Mouse (Mus musculus): ENCODE measurements at regions not wholly inside any gene's neighbourhood (a gene's known extent, or its start where the extent isn't known, plus 50 kb on each side); places are given as distances from the start of the nearest gene placed in this dataset.

DNA sequence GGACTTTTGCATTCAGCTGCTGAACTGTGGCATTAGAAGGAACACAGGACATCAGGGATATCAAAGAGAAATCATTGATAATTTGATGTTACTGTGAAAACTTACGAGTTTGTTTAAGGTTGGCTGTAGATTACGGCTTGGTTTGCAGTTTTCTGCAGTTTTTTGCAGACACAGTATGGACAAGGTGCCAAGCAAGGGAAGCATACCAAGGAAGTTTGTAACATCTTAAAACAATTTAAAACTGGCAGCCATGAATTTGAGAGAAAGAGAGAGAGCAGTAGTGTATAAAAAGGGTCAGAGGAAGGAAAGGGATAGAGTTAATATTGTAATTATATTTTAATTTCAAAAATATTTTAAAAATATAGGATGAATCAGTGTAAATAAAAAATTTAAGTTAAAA lies 453.4 kb upstream of the Adamts5 start:
- DNase-seq (ENCODE audit: low read depth, low spot score): no peak
- no peak for TF ChIP-seq MAFK (IDR thresholded peaks at IDR 0.05; ENCODE audit: insufficient read depth, low read depth, low read length)
- no peak for TF ChIP-seq HCFC1 (IDR thresholded peaks at IDR 0.05; ENCODE audit: borderline replicate concordance, insufficient read depth, low read length)
- no peak for TF ChIP-seq CHD2 (IDR thresholded peaks at IDR 0.05; ENCODE audit: low read depth, low read length)
- no peak for TF ChIP-seq ZNF384 (IDR thresholded peaks at IDR 0.05; ENCODE audit: low read depth, low read length)
- no peak for TF ChIP-seq ZC3H11A (IDR thresholded peaks at IDR 0.05; ENCODE audit: borderline replicate concordance, low read depth, low read length)
- in situ Hi-C loops (cut with MboI; ENCODE audit: low sequenced_read_pairs in 2 of 2, unreplicated experiment in 2 of 2): no loop called here
- Histone ChIP-seq H3K36me3 (ENCODE audit: control insufficient read depth, insufficient read depth, low read length, poor library complexity, severe bottlenecking) (no peaks in the 10 kb centered on the region), H3K4me1 (ENCODE audit: control insufficient read depth in 2 of 2, insufficient read depth in 2 of 2, low read length in 2 of 2, poor library complexity in 1 of 2) (no peaks in the 10 kb centered on the region), H3K4me3 (ENCODE audit: insufficient read depth in 1 of 2, low read depth in 1 of 2, low read length in 2 of 2, poor library complexity in 1 of 2, severe bottlenecking in 1 of 2) (no peak overlapping the region), H3K9me3 (ENCODE audit: control insufficient read depth, insufficient read depth, low read depth, low read length) (no peaks in the 10 kb centered on the region), H3K27ac (ENCODE audit: insufficient read depth, low read depth, low read length, poor library complexity, severe bottlenecking) (no peak overlapping the region), H3K9ac (ENCODE audit: insufficient read depth, low read depth, low read length, poor library complexity, severe bottlenecking) (no peak overlapping the region)

- TF ChIP-seq ZC3H11A (IDR thresholded peaks at IDR 0.05; ENCODE audit: borderline replicate concordance, low read depth, low read length) (no peak), CHD2 (IDR thresholded peaks at IDR 0.05; ENCODE audit: low read depth, low read length) (no peak), MAFK (IDR thresholded peaks at IDR 0.05; ENCODE audit: insufficient read depth, low read depth, low read length) (no peak), ZNF384 (IDR thresholded peaks at IDR 0.05; ENCODE audit: low read depth, low read length) (no peak), HCFC1 (IDR thresholded peaks at IDR 0.05; ENCODE audit: borderline replicate concordance, insufficient read depth, low read length) (no peak)
- Histone ChIP-seq H3K9ac (ENCODE audit: insufficient read depth, low read depth, low read length, poor library complexity, severe bottlenecking) (no peak overlapping the region), H3K27ac (ENCODE audit: insufficient read depth, low read depth, low read length, poor library complexity, severe bottlenecking) (no peak overlapping the region), H3K4me3 (ENCODE audit: insufficient read depth in 1 of 2, low read depth in 1 of 2, low read length in 2 of 2, poor library complexity in 1 of 2, severe bottlenecking in 1 of 2) (no peak overlapping the region), H3K36me3 (ENCODE audit: control insufficient read depth, insufficient read depth, low read length, poor library complexity, severe bottlenecking) (no peaks in the 10 kb centered on the region), H3K9me3 (ENCODE audit: control insufficient read depth, insufficient read depth, low read depth, low read length) (no peaks in the 10 kb centered on the region), H3K4me1 (ENCODE audit: control insufficient read depth in 2 of 2, insufficient read depth in 2 of 2, low read length in 2 of 2, poor library complexity in 1 of 2) (no peaks in the 10 kb centered on the region)
- in situ Hi-C loops (cut with MboI; ENCODE audit: low sequenced_read_pairs in 2 of 2, unreplicated experiment in 2 of 2): no loop called here
- DNase-seq (ENCODE audit: low read depth, low spot score): no peak
Observed at GRCm38 (mm10) chr16:86347753-86348152, 446.1 kb upstream of the Adamts5 start.

GRCm38 (mm10) chr16:86346916-86347315 lies 445.3 kb upstream of the Adamts5 start:
- no peak for DNase-seq (ENCODE audit: low read depth, low spot score)
- no peak for TF ChIP-seq ZNF384 (IDR thresholded peaks at IDR 0.05; ENCODE audit: low read depth, low read length)
- TF ChIP-seq HCFC1 (IDR thresholded peaks at IDR 0.05; ENCODE audit: borderline replicate concordance, insufficient read depth, low read length): no peak
- TF ChIP-seq MAFK (IDR thresholded peaks at IDR 0.05; ENCODE audit: insufficient read depth, low read depth, low read length): no peak
- TF ChIP-seq ZC3H11A (IDR thresholded peaks at IDR 0.05; ENCODE audit: borderline replicate concordance, low read depth, low read length): no peak
- no peak for TF ChIP-seq CHD2 (IDR thresholded peaks at IDR 0.05; ENCODE audit: low read depth, low read length)
- Histone ChIP-seq H3K4me3 (ENCODE audit: insufficient read depth in 1 of 2, low read depth in 1 of 2, low read length in 2 of 2, poor library complexity in 1 of 2, severe bottlenecking in 1 of 2) (no peak overlapping the region), H3K4me1 (ENCODE audit: control insufficient read depth in 2 of 2, insufficient read depth in 2 of 2, low read length in 2 of 2, poor library complexity in 1 of 2) (no peaks in the 10 kb centered on the region), H3K36me3 (ENCODE audit: control insufficient read depth, insufficient read depth, low read length, poor library complexity, severe bottlenecking) (no peaks in the 10 kb centered on the region), H3K9me3 (ENCODE audit: control insufficient read depth, insufficient read depth, low read depth, low read length) (no peaks in the 10 kb centered on the region), H3K9ac (ENCODE audit: insufficient read depth, low read depth, low read length, poor library complexity, severe bottlenecking) (no peak overlapping the region), H3K27ac (ENCODE audit: insufficient read depth, low read depth, low read length, poor library complexity, severe bottlenecking) (no peak overlapping the region)
- in situ Hi-C loops (cut with MboI; ENCODE audit: low sequenced_read_pairs in 2 of 2, unreplicated experiment in 2 of 2): no loop called here

GRCm38 (mm10) chr16:86340311-86340710 lies 438.7 kb upstream of the Adamts5 start:
- H3K4me3 ChIP-seq (ENCODE audit: insufficient read depth in 1 of 2, low read depth in 1 of 2, low read length in 2 of 2, poor library complexity in 1 of 2, severe bottlenecking in 1 of 2): no peak overlapping the region
- TF ChIP-seq ZC3H11A (IDR thresholded peaks at IDR 0.05; ENCODE audit: borderline replicate concordance, low read depth, low read length) (no peak), MAFK (IDR thresholded peaks at IDR 0.05; ENCODE audit: insufficient read depth, low read depth, low read length) (no peak), CHD2 (IDR thresholded peaks at IDR 0.05; ENCODE audit: low read depth, low read length) (no peak), ZNF384 (IDR thresholded peaks at IDR 0.05; ENCODE audit: low read depth, low read length) (no peak), HCFC1 (IDR thresholded peaks at IDR 0.05; ENCODE audit: borderline replicate concordance, insufficient read depth, low read length) (no peak)
- no peaks in the 10 kb centered on the region for H3K36me3 ChIP-seq (ENCODE audit: control insufficient read depth, insufficient read depth, low read length, poor library complexity, severe bottlenecking)
- no peaks in the 10 kb centered on the region for H3K9me3 ChIP-seq (ENCODE audit: control insufficient read depth, insufficient read depth, low read depth, low read length)
- in situ Hi-C loops (cut with MboI; ENCODE audit: low sequenced_read_pairs in 2 of 2, unreplicated experiment in 2 of 2): no loop called here
- H3K9ac ChIP-seq (ENCODE audit: insufficient read depth, low read depth, low read length, poor library complexity, severe bottlenecking): no peak overlapping the region
- no peaks in the 10 kb centered on the region for H3K4me1 ChIP-seq (ENCODE audit: control insufficient read depth in 2 of 2, insufficient read depth in 2 of 2, low read length in 2 of 2, poor library complexity in 1 of 2)
- no peak overlapping the region for H3K27ac ChIP-seq (ENCODE audit: insufficient read depth, low read depth, low read length, poor library complexity, severe bottlenecking)
- no peak for DNase-seq (ENCODE audit: low read depth, low spot score)

GRCm38 (mm10) chr16:86325406-86325805 lies 423.8 kb upstream of the Adamts5 start:
- no peak overlapping the region for H3K9ac ChIP-seq (ENCODE audit: insufficient read depth, low read depth, low read length, poor library complexity, severe bottlenecking)
- in situ Hi-C loops (cut with MboI; ENCODE audit: low sequenced_read_pairs in 2 of 2, unreplicated experiment in 2 of 2): no loop called here
- no peaks in the 10 kb centered on the region for H3K4me1 ChIP-seq (ENCODE audit: control insufficient read depth in 2 of 2, insufficient read depth in 2 of 2, low read length in 2 of 2, poor library complexity in 1 of 2)
- DNase-seq (ENCODE audit: low read depth, low spot score): no peak
- no peak overlapping the region for H3K27ac ChIP-seq (ENCODE audit: insufficient read depth, low read depth, low read length, poor library complexity, severe bottlenecking)
- H3K9me3 ChIP-seq (ENCODE audit: control insufficient read depth, insufficient read depth, low read depth, low read length): no peaks in the 10 kb centered on the region
- no peaks in the 10 kb centered on the region for H3K36me3 ChIP-seq (ENCODE audit: control insufficient read depth, insufficient read depth, low read length, poor library complexity, severe bottlenecking)
- H3K4me3 ChIP-seq (ENCODE audit: insufficient read depth in 1 of 2, low read depth in 1 of 2, low read length in 2 of 2, poor library complexity in 1 of 2, severe bottlenecking in 1 of 2): no peak overlapping the region
- TF ChIP-seq HCFC1 (IDR thresholded peaks at IDR 0.05; ENCODE audit: borderline replicate concordance, insufficient read depth, low read length) (no peak), ZNF384 (IDR thresholded peaks at IDR 0.05; ENCODE audit: low read depth, low read length) (no peak), ZC3H11A (IDR thresholded peaks at IDR 0.05; ENCODE audit: borderline replicate concordance, low read depth, low read length) (no peak), CHD2 (IDR thresholded peaks at IDR 0.05; ENCODE audit: low read depth, low read length) (no peak)

All from ES-E14 (cell line).